Mouse (Mus musculus): ENCODE results near the gene Slc5a5. TPM values are rescaled to one million over a fixed set of nuclear protein-coding genes. Genes with fewer than 3 reads are reported as not detected.
"Not testable (repeated sequence)": the region's sequence is repeated elsewhere in the genome, so short reads cannot be mapped to it uniquely, and the experiment has no call there.

The Slc5a5 gene
- total RNA-seq, 2 experiments from 2014 or later: 8.9 to 12.1 TPM

DNA sequence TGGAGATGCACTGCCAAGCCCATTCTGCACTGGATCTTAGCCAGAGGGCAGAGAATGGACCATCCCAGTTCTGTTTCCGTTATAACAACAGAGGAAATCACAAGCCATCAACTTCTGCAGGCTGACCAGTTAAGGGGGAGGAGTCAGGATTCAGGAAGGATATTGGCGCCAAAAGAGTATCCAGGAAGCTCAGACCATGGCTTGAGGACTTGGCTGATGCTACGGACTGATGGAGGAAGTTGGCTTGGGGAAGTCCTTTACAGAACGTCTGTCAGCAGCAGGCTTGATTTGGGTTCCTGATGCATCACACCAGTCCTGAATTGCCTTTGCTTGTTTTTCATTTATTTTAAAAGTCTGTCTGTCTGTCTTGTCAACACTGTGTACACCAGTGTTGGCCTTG is 12.0 kb upstream of the Slc5a5 start:
- intact Hi-C loops (cut with DNase I): no loop called here
- DNase-seq (ENCODE audit: low spot score in 2 of 2): no peak

DNA sequence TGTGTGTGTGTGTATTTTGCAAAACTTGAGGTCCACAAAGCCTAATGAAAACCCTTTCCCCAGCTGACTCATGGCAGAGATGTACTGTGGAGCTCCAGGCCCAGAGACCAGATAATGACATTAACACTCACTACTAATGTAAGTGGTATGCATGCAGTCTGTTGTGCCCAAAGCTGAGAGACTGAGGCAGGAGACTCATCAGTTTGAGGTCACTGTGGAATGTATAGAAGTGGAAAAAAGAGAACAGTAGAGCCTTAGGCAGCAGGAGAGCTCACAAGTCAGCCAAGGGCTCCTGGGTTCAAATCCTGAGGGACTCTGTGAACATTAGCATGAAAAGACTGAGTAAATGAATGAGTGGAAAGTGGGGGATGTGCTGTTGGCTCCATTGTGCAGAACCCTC is 11.0 kb upstream of the Slc5a5 start:
- intact Hi-C loops (cut with DNase I): no loop called here

DNA sequence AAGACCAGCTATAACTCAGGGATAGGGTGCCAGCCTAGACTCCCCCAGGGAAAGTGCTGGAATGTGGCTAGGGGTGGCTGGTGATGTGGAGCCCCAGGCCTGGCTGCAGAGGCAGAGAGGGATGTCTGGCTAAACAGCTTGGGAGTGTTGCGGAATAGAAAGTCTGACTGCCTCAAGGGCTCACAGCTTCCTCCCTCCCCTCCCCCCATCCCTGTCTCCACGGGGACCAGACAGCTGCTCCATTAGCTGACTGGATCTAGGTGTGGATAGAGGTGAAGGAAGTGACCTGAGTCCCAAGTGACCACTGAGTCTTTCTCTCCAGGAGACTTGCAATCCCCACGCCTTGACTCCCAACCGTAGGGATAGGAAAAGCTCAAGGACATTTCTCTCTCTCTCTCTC is 10.6 kb upstream of the Slc5a5 start:
- intact Hi-C loops (cut with DNase I): no loop called here
- DNase-seq (ENCODE audit: low spot score in 2 of 2): no peak

More for the DNA sequence above, 11.0 kb upstream of the Slc5a5 start:
- DNase-seq (ENCODE audit: low spot score in 2 of 2): no peak

DNA sequence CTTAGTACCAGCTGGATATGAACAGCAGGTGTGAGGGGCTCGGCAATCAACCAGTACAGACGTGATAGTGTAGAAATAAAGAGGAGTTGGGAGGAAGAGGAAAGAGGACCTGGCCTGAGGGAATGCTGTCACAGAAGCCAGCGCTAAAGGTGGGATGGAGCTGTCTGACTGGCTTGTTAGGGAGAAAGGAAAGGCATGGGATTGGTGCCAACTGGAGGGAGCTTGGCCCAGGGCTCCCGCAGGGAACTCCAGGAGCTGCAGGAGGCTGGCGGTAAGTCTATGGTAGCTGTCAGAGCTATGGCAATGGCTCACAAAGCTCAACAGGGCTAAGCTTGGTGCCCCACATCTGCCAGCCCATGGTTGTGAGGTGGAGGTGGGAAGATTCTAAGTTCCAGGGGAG is 9.7 kb upstream of the Slc5a5 start:
- no peak for DNase-seq (ENCODE audit: low spot score in 2 of 2)
- intact Hi-C loops (cut with DNase I): no loop called here

DNA sequence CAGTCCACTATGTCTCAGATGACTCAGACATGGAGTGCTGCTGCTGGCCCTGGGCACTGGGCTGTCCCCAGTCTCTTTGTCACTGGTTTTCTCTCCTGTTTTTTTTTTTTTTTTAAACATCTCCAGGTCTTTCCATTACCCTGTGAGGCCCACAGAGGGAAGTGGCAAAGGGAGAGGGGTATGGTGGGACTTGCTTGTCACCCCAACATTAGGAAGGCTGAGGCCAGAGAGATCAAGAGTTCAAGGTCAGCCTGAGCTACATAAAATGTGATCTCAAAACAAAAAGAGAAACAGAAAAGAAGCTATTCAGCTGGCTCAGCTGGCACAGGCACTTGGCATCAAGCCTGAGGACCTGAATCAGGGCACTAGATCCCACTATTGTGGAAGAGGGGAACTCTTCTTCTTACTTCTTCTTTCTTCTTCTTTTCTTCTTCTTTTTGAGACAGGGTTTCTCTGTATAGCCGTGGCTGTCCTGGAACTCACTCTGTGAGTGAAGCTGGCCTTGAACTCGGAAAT is 8.4 kb upstream of the Slc5a5 start:
- intact Hi-C loops (cut with DNase I): no loop called here
- no peak for DNase-seq (ENCODE audit: low spot score in 2 of 2)

DNA sequence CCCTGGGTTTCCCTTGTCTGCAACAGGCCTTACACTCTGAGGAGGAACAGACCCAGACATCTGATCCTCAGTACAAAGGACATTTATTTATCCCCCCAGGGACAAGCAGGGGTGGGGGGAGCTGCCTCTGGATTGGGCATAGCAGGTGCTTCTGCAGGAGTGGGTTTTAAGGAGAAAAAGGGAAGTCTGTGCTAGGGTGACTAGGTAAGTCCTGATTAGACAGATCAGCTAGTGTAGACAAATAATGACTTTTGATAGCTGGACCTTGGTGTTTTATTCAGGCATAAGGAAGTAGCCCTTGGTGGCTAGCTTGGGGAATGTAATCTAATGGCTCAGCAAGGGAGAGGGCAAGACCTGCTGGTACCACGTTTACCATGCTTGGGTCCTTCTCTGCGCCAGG is 6.7 kb upstream of the Slc5a5 start:
- no peak for DNase-seq (ENCODE audit: low spot score in 2 of 2)
- intact Hi-C loops (cut with DNase I): loop anchor here (5.0 to 10.0 kb wide), 2 partner anchors 306 to 468 kb away; partner anchors contain the start of gene Use1

DNA sequence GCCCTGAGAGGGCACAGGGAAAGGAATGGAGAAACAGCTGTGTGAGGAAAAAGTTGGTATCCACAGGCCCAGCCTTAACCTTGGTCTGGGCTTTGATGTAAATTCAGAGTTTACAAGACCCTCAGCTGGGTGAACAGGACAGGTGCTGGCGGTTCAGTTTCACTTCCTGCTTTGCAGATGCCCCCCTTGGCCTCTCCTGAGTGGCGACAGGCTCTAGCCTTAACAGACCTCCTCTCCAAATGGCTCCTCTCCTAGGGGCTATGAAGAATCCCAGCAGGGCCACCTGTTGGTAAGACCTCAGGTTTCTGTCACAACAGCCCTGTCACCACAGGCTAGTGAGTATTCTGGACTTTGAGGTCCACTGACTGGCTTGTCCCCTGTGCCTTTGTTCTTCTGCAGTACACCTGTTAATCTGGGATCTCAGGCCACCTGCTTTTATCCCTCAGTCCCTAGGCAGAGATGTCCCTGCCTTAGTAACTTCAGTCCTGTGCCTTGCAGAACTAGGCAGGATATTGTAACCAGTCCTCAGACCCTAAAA is 6.2 kb upstream of the Slc5a5 start:
- intact Hi-C loops (cut with DNase I): loop anchor here (5.0 to 10.0 kb wide), 2 partner anchors 306 to 469 kb away; partner anchors contain the start of gene Use1
- no peak for DNase-seq (ENCODE audit: low spot score in 2 of 2)

DNA sequence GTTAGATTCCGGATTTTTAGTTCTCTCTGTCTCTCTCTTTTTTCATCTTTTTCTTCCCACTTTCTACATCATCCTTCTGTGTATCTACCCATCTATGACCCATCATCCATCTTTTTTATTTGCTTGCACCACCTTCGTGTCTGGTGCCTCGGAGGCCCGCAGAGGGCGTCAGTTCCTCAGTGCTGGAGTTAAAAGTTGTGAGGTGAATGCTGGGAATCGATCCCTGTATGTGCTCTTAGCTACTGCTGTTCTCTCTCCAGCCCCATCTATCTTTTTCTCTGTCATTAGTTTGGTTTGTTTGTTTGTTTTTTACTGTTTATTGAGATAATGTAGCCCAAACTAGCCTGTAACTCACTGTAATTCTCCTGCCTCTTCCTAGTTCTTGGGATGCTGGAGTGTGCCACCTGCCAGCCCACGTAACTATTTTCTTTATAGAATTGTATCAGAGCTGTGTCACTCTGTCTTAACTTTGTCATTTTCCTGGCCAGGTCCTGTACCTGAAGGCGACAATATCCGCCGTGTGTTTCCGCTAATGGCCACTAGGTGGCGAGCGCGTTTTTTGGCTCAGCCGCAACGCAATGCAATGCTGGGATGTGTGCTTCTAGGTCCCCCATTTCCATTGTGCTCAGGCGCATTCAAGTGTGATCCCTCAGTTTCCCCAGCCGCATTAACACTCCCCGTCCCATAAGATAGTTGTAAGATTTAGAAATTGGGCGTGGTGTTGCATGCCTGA is 5.3 kb upstream of the Slc5a5 start:
- intact Hi-C loops (cut with DNase I): loop anchor here (5.0 to 10.0 kb wide), 2 partner anchors 307 to 469 kb away; partner anchors contain the start of gene Use1
- DNase-seq (ENCODE audit: low spot score in 2 of 2): peak; percentile 74 to 83

DNA sequence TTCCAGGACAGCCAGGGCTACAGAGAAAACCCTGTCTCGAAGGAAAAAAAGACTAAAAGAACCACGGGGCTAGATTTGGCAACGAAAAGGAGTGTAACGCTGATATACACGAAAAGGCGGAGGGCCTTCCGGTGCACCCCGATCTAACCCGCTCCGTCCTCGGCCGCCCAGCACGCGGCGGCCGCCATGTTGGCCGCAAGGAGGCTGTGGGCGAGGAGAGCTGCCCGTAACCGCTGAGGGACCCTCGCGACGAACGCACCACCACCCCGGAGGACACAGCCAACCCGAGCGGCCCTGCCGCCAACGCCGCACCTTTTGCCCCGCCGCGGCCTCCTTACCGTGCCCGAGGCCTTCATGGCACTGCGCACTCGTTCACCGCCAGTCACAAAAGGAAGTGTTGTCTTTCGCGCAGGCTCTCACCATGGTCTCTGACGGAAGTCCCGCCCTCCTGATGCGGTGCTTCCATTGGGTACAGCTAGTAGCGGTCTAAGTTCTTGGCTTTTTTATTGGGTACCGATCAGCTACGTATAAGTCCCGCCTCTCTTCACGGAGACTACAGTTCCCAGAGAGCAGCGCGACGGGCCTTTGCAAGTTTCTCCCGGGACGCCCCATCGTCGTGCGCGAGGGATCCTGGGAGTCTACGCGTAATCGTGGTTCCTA is 4.6 kb upstream of the Slc5a5 start, which contains the start of gene Rpl18a:
Rpl18a (minus strand) TSS at position 392 of the 660 bp plus-strand sequence.
- intact Hi-C loops (cut with DNase I): loop anchor here (5.0 to 10.0 kb wide), 2 partner anchors 308 to 470 kb away; partner anchors contain the start of gene Use1
- DNase-seq (ENCODE audit: low spot score in 2 of 2): peak; percentile 93 to 97

DNA sequence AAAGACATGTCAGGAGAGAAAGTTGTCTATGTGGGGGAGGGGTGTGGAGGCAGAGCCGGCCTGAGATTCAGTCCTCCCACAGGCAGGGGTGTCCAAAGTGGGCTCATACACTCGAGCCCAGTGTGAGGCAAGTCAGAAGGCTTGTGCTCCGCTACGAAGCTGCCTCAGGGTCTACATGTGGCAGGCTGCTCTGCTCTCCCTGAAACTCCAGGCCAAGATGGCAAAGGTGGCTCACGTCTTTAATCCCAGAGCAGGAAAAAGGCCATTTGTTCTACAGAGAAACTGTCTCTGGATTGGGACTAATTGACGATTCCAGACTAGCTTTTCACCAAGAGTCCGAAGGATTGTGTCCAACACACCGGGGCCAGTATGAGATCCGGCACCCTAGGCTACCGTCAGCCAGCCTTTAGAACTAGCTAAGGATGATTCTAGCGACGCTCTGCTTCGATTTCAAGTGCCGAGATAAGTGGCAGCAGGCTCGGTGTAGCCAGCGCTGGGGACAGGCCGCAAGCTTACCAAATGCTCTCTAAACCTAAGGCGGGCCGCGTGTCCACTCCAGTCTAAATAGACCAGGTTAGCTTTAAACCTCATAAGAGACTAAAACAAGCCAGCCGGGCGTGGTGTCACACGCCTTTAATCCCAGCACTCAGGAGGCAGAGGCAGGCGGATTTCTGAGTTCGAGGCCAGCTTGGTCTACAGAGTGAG is 3.9 kb upstream of the Slc5a5 start:
- intact Hi-C loops (cut with DNase I): loop anchor here (5.0 to 10.0 kb wide), 2 partner anchors 308 to 471 kb away; partner anchors contain the start of gene Use1
- no peak for DNase-seq (ENCODE audit: low spot score in 2 of 2)

DNA sequence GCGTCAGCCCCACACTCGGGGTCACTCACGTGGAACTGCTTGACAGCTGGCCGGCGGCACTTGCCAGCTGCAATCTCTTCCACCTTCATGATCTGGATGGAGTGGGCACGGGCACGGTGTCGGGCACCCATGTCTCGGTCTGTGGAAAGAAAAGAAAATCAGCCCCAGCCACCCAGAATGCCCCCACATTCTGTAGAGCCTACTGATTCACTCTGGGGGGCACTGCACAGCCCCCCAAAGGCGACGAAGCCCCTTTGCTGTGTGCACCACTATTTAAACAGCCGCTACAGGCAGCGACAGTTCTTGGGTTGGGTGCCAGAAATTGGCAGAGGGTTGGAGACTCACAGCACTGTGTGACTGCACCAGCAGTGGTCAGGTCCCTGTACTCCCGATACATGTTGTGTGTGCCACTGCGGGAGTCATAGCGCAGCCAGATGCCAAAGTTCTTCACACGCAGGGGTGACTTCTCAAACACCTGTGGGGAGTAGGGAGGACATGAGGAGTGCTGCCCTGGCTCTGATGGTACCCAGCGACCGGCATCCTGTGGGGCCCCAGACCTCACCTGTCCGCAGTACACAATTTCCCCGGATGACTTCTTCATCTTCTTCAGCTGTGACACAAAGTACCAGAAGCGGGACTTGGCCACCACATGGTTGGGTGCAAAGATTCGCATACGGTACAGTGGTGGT is 3.2 kb upstream of the Slc5a5 start:
- intact Hi-C loops (cut with DNase I): loop anchor here (5.0 to 10.0 kb wide), 2 partner anchors 309 to 472 kb away; partner anchors contain the start of gene Use1
- not testable (repeated sequence) for DNase-seq (ENCODE audit: low spot score in 2 of 2)

DNA sequence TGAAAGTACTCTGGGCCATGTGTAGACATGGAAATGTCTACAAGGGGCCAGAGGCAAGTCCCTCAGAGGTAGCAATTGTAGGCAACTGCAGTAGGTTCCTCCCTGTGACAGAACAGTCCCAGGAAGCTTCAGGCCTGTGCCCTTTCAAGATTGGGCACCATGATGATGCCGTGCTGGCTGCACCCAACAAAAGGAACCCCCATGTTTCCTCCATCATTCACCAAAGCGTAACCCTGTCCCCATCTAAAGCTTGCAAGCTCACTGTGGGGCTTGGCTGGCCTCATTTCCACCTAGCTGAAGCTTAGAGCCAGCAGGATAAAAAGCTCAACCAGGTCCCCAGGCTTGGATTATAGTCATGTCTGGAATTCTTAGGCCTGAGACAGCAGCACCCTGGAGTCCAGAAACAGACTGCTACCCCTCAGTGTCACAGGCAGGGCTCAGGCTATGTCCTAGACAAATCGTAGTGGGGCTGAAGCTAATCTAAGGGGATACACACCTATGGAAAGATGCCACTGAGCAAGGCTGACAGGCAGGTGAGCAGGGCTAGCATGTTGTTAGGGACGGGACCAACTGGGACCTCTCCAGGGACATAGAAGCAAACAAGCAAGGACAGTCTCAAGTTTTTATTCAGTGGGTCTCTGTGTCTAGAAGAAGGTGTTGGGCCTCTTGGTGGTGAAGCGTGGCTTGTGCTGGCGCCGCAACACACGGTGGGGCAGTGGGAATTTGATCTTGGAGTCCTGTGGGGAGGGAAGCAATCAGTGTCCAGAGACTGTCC is 2.4 kb upstream of the Slc5a5 start:
- no peak for DNase-seq (ENCODE audit: low spot score in 2 of 2)
- intact Hi-C loops (cut with DNase I): loop anchor here (5.0 to 10.0 kb wide), 2 partner anchors 310 to 472 kb away; partner anchors contain the start of gene Use1

DNA sequence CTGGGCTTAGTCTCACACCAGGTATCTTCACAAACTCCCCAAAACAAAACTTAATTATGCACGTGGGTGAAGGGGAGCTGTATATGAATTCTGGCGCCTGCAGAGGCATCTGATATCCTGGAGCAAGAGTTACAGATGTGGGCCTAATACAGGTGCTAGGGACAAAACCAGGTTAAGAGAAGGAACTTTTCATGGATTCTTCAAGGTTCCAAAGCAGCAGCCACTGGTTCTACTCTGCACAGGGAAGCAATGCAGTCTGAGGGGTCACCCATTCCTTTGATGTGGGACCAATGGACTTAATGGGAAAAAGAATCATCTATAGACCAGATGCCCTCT is 1.8 kb upstream of the Slc5a5 start:
- DNase-seq (ENCODE audit: low spot score in 2 of 2): no peak
- intact Hi-C loops (cut with DNase I): loop anchor here (10.0 kb wide), 1 partner anchor 310 kb away; no protein-coding TSS in a partner anchor

DNA sequence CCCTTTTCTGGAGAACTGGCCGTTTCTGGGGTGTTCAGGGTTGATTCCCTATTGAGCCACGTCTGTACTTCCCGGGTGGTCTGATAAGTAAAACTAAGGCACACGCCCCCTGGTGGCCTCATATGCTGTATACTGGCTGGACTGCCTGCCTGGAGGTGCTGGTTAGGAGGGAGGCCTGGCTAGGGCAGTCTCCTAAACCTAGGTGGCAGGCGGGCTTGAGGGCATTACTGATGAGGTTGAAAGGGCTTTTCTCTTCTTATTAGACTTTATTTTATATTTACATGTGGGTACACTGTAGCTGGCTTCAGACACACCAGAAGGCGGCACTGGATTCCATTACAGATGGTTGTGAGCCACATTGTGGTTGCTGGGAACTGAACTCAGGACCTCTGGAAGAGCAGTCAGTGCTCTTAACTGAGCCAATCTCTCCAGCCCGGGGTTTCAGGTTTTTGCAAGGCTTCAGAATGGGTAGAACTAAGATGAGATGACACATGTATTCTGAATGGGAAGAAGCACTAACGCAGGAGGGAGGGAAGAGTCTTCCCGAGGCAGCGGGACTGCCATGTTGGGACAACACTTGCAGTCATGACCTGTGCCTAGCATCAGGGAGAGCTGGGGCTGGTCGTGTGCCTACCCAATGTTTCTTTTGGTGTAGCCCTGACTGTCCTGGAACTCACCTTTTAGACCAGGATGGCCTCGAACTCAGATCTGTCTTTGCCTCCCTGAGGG is 1.3 kb upstream of the Slc5a5 start:
- DNase-seq (ENCODE audit: low spot score in 2 of 2): peak in 1 of 2 experiments; percentile 56
- intact Hi-C loops (cut with DNase I): loop anchor here (1.0 to 10.0 kb wide), 2 partner anchors 21 to 311 kb away; partner anchors contain the start of gene Ccdc124

DNA sequence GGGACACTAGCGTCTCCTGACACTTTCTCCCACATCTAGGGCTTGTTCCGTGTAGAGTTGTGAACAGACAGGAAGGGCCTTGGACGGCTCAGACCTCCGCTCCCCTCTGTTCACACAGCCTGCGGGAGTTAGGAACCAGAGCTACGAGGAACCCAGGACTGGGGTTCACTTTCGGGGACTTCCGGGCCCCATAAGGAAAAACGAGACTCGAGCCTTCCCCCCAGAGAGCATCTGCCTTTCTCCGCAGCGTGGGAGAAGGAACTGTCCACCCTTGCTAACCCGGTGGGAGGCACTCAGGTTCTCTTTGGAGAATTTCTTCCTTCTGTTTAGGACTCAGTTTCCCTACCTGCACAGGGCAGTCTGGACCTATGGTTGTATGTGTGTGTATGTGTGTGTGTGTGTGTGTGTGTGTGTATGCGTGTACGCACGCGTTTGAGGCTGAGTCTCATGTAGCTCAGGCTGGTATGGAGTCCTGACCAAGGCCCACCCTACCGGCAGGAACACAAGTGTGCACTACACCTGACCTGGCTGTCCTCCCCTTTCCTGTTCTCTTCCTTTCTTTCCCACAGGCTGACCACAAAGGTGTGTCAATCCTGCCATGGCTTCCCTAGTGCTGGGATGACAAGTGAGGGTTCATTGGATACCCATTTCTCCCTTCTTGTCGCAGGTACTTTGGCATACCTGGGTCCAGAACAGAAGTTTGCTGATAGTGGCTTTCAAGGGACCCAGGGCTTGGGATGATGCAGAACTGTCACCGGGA is 519 bp upstream of the Slc5a5 start:
- no peak for DNase-seq (ENCODE audit: low spot score in 2 of 2)
- intact Hi-C loops (cut with DNase I): loop anchor here (1.0 to 10.0 kb wide), 2 partner anchors 20 to 312 kb away; partner anchors contain the start of gene Ccdc124

DNA sequence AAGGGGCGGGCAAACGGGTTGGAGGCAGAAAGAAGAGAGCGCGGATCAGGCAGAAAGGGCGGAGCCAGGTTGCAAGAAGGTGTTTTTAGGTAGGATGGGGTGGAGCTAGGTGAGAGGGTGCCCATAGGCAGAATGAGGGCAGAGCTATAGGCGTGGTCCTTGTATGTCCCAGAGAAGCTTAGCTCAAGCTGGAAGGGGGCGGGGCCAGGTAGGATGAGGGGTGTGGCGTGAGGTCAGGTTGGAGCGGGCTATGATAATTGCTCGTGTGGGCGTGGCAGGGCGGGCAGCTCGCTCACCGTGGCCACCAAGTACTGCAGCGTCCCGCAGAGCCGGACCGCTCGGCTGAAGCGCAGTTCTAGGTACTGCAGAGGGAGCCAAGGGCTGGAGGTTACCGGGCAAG is 1.2 kb downstream of the Slc5a5 start:
- DNase-seq (ENCODE audit: low spot score in 2 of 2): no peak

DNA sequence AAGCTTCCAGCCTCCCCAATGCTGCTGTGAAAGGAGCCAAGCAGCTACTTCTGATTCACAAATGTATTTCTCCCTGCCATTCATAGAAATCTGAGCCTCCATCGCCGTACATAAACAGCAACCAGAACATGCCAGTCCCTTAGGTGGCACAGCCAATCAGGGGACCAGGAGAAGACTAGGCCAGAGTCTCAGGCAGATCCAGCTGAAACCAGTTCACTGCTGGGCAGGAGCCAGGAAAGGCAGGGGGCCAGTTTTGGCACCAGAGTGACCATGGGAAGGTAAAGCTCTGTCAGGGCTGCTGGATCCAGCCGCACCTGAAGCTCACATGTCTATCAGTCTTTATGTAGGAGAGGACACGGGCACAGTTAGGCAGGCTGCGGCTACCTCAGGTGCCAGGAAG is 1.9 kb downstream of the Slc5a5 start:
- DNase-seq (ENCODE audit: low spot score in 2 of 2): no peak
- intact Hi-C loops (cut with DNase I): loop anchor here (10.0 kb wide), 1 partner anchor 314 kb away; no protein-coding TSS in a partner anchor

More for the DNA sequence above, 1.2 kb downstream of the Slc5a5 start:
- intact Hi-C loops (cut with DNase I): loop anchor here (10.0 kb wide), 1 partner anchor 313 kb away; no protein-coding TSS in a partner anchor

Measured in left cerebral cortex, postnatal 36 days (tissue).